26 mouse cellular contexts compared by ENCODE assay signal in genomic region chr10:59268109-59268508, GRCm38 (mm10). TPM values are rescaled to one million over a fixed set of nuclear protein-coding genes. Genes with fewer than 3 reads are reported as not detected.
DNase-seq lines count a peak whose midpoint lies in the region; ATAC-seq and TF ChIP-seq lines count a peak whose summit lies in the region.
"Had no signal": no experiment of that assay in that cellular context is flagged by ENCODE, and none has a peak within 500 bp of the region (broad histone marks: within the 10 kb centered on the region; RNA-seq: fewer than 3 reads in every experiment).

No protein-coding gene starts in this region.

- no peak for ATAC-seq in intestine, embryonic 14.5 days (replicated peaks; ENCODE audit: low FRiP score, low TSS enrichment, low read depth)
- ATAC-seq in intestine, postnatal 0 days, result no peak
- no peak for ATAC-seq in intestine, embryonic 15.5 days
- no peak for ATAC-seq in forebrain, embryonic 15.5 days (replicated peaks)
- ATAC-seq: forebrain, embryonic 13.5 days; forebrain, postnatal 0 days; hindbrain, postnatal 0 days had no signal

- H3K9ac ChIP-seq in intestine, embryonic 14.5 days (ENCODE audit: low read length), result no peak overlapping the region
- H3K9ac ChIP-seq in intestine, postnatal 0 days (ENCODE audit: low read depth, low read length), result no peak overlapping the region
- no peak overlapping the region for H3K9ac ChIP-seq in intestine, embryonic 15.5 days
- no peak overlapping the region for H3K9ac ChIP-seq in forebrain, embryonic 15.5 days (replicated peaks)
- H3K9ac ChIP-seq: forebrain, embryonic 13.5 days; forebrain, postnatal 0 days; heart, embryonic 13.5 days; hindbrain, embryonic 14.5 days had no signal

- H3K4me2 ChIP-seq in intestine, embryonic 14.5 days (ENCODE audit: low read length), result no peak overlapping the region
- H3K4me2 ChIP-seq in intestine, postnatal 0 days (replicated peaks; ENCODE audit: low read depth), result no peak overlapping the region
- 0 out of 2 replicates have a peak overlapping the region, but pooled peaks have one; percentile 14 for H3K4me2 ChIP-seq in intestine, embryonic 15.5 days (replicated peaks)
- no peak overlapping the region for H3K4me2 ChIP-seq in myocyte (ENCODE audit: low read depth)
- H3K4me2 ChIP-seq in forebrain, embryonic 15.5 days (replicated peaks), result no peak overlapping the region
- H3K4me2 ChIP-seq: forebrain, embryonic 13.5 days; heart, embryonic 13.5 days; hindbrain, embryonic 14.5 days had no signal

- no peak for TF ChIP-seq POLR2A in myocyte (IDR thresholded peaks at IDR 0.05; ENCODE audit: insufficient read length, low read depth)

- no peak for DNase-seq in intestine, embryonic 14.5 days (ENCODE audit: low spot score)
- no peak for DNase-seq in neural tube, embryonic 10.5 days (ENCODE audit: extremely low spot score, low spot score)
- DNase-seq in heart, adult 11 months, result no peak
- DNase-seq: adrenal gland, adult 8-10 months; adrenal gland, postnatal 25 days; B cell, adult 2 months; cerebellum, adult 11-12 months; cerebellum, adult 8-10 months; cerebellum, postnatal 10 days; cerebellum, postnatal 36 days; forebrain, postnatal 0 days; gastrocnemius, adult 2 months; gastrocnemius, postnatal 14 days; heart, adult 2 months; heart, postnatal 14 days; heart, postnatal 4 days had no signal

- H3K27me3 ChIP-seq in intestine, embryonic 14.5 days (replicated peaks; ENCODE audit: control insufficient read depth, insufficient read depth, low read length), result no peaks in the 10 kb centered on the region
- H3K27me3 ChIP-seq in intestine, postnatal 0 days (replicated peaks; ENCODE audit: control insufficient read depth, insufficient read depth, low read length), result no peaks in the 10 kb centered on the region
- H3K27me3 ChIP-seq in intestine, embryonic 15.5 days (replicated peaks), result no peaks in the 10 kb centered on the region
- H3K27me3 ChIP-seq in myocyte (ENCODE audit: control insufficient read depth, insufficient read depth, insufficient read length), result no peaks in the 10 kb centered on the region
- H3K27me3 ChIP-seq in forebrain, embryonic 15.5 days, result no peaks in the 10 kb centered on the region
- H3K27me3 ChIP-seq: forebrain, embryonic 13.5 days; heart, embryonic 13.5 days had no signal

- peak overlapping the region; percentile 2; the same call in 1 of the 2 replicates for H3K27ac ChIP-seq in intestine, embryonic 14.5 days (ENCODE audit: low read depth)
- no peak overlapping the region for H3K27ac ChIP-seq in intestine, postnatal 0 days (ENCODE audit: low read depth, low read length)
- no peak overlapping the region for H3K27ac ChIP-seq in intestine, embryonic 15.5 days
- H3K27ac ChIP-seq in forebrain, embryonic 15.5 days (replicated peaks), result no peak overlapping the region
- H3K27ac ChIP-seq: forebrain, embryonic 10.5 days; forebrain, embryonic 13.5 days; gastrocnemius, adult 2 months; heart, adult 2 months; heart, embryonic 10.5 days; heart, embryonic 13.5 days; hindbrain, embryonic 14.5 days; hindbrain, postnatal 0 days had no signal

- no peaks in the 10 kb centered on the region for H3K36me3 ChIP-seq in intestine, embryonic 14.5 days (ENCODE audit: control insufficient read depth, insufficient read depth, low read length)
- no peaks in the 10 kb centered on the region for H3K36me3 ChIP-seq in intestine, postnatal 0 days (ENCODE audit: control insufficient read depth, insufficient read depth)
- H3K36me3 ChIP-seq in intestine, embryonic 15.5 days, result no peaks in the 10 kb centered on the region
- no peaks in the 10 kb centered on the region for H3K36me3 ChIP-seq in myocyte (ENCODE audit: control insufficient read depth, insufficient read depth)
- no peaks in the 10 kb centered on the region for H3K36me3 ChIP-seq in forebrain, embryonic 15.5 days
- H3K36me3 ChIP-seq: forebrain, embryonic 10.5 days; heart, embryonic 10.5 days; heart, embryonic 13.5 days had no signal

- WGBS in intestine, embryonic 14.5 days, result 59% methylated on average over 4 of the region's 4 CpGs
- WGBS in intestine, postnatal 0 days, result 52% methylated on average over 4 of the region's 4 CpGs
- 56% methylated on average over 4 of the region's 4 CpGs for WGBS in intestine, embryonic 15.5 days
- whole genome bisulfite sequencing in forebrain, embryonic 15.5 days, result 66% methylated on average over 4 of the region's 4 CpGs

- H3ac ChIP-seq in myocyte (ENCODE audit: control insufficient read depth, insufficient read length), result no peak overlapping the region

- H3K79me2 ChIP-seq in myocyte (ENCODE audit: control insufficient read depth, insufficient read depth), result no peaks in the 10 kb centered on the region

- H3K4me1 ChIP-seq in intestine, embryonic 14.5 days (replicated peaks; ENCODE audit: control insufficient read depth, insufficient read depth, low read length), result peaks cover 35% of the 10 kb centered on the region
- peaks cover 8% of the 10 kb centered on the region for H3K4me1 ChIP-seq in intestine, postnatal 0 days (replicated peaks; ENCODE audit: control insufficient read depth, insufficient read depth, low read length)
- peaks cover 25% of the 10 kb centered on the region for H3K4me1 ChIP-seq in intestine, embryonic 15.5 days (replicated peaks)
- no peaks in the 10 kb centered on the region for H3K4me1 ChIP-seq in forebrain, embryonic 15.5 days
- H3K4me1 ChIP-seq: forebrain, embryonic 13.5 days had no signal

- TF ChIP-seq CTCF in intestine, postnatal 0 days (IDR thresholded peaks at IDR 0.05; ENCODE audit: low read depth), result no peak

- H3K9me3 ChIP-seq in intestine, embryonic 14.5 days (ENCODE audit: control insufficient read depth, low read length), result no peaks in the 10 kb centered on the region
- H3K9me3 ChIP-seq in intestine, postnatal 0 days (ENCODE audit: control insufficient read depth), result no peaks in the 10 kb centered on the region
- no peaks in the 10 kb centered on the region for H3K9me3 ChIP-seq in intestine, embryonic 15.5 days
- H3K9me3 ChIP-seq in forebrain, embryonic 15.5 days, result no peaks in the 10 kb centered on the region
- H3K9me3 ChIP-seq: forebrain, embryonic 10.5 days; forebrain, embryonic 13.5 days; heart, embryonic 10.5 days; heart, embryonic 13.5 days had no signal

- H3K4me3 ChIP-seq in intestine, embryonic 14.5 days (ENCODE audit: low read depth, low read length), result no peak overlapping the region
- no peak overlapping the region for H3K4me3 ChIP-seq in intestine, postnatal 0 days (ENCODE audit: low read depth, low read length)
- no peak overlapping the region for H3K4me3 ChIP-seq in intestine, embryonic 15.5 days (replicated peaks)
- H3K4me3 ChIP-seq in myocyte, result no peak overlapping the region
- H3K4me3 ChIP-seq in forebrain, embryonic 15.5 days, result no peak overlapping the region
- H3K4me3 ChIP-seq: forebrain, embryonic 10.5 days; forebrain, embryonic 13.5 days; gastrocnemius, adult 2 months; heart, adult 2 months; heart, embryonic 10.5 days; heart, embryonic 13.5 days had no signal

TF ChIP-seq in myocyte, 11 proteins besides CTCF, POLR2A, EP300 and RAD21:
- no peak for TF ChIP-seq TCF3 (IDR thresholded peaks at IDR 0.05; ENCODE audit: insufficient read length, low read depth)
- TF ChIP-seq MYOD1 (IDR thresholded peaks at IDR 0.05; ENCODE audit: control insufficient read depth in 1 of 3, insufficient read length in 2 of 3, low read depth in 2 of 3), result peak in 2 of 3 experiments; percentile 1 to 10
- peak in 1 of 3 experiments; percentile 18 for TF ChIP-seq MYOG (IDR thresholded peaks at IDR 0.05; ENCODE audit: control insufficient read depth in 1 of 3, insufficient read depth in 1 of 3, insufficient read length in 2 of 3, low read depth in 2 of 3)
TF ChIP-seq in myocyte: peak in this region for 2.

RNA-seq across cellular contexts. Expression of gene Sowahc, which starts 46.4 kb away (rescaled TPM):
- 12.4 and 12.6 TPM in 2 replicates for polyA plus RNA-seq in intestine, embryonic 14.5 days (2014; fragmentation: Nextera tagmentation; extraction: Ambion mirVana)
- polyA plus RNA-seq in intestine, postnatal 0 days (2015; fragmentation: Nextera tagmentation; extraction: Ambion mirVana), result 3.7 and 4.2 TPM in 2 replicates
- 11.6 and 12.0 TPM in 2 replicates for polyA plus RNA-seq in intestine, embryonic 15.5 days (2015; fragmentation: Nextera tagmentation; extraction: Ambion mirVana)
- 1.2 TPM for polyA plus RNA-seq in myocyte (2012; fragmentation: generic; extraction: Trizol)
- 16.2 and 17.8 TPM in 2 replicates for polyA plus RNA-seq in forebrain, embryonic 15.5 days (2015; fragmentation: Nextera tagmentation; extraction: Ambion mirVana)

RNA-seq across cellular contexts. Expression of gene Sept10, which starts 46.5 kb away (rescaled TPM):
- polyA plus RNA-seq in intestine, embryonic 14.5 days (2014; fragmentation: Nextera tagmentation; extraction: Ambion mirVana), result 43.1 and 51.0 TPM in 2 replicates
- 18.8 and 21.5 TPM in 2 replicates for polyA plus RNA-seq in intestine, postnatal 0 days (2015; fragmentation: Nextera tagmentation; extraction: Ambion mirVana)
- 31.6 and 40.1 TPM in 2 replicates for polyA plus RNA-seq in intestine, embryonic 15.5 days (2015; fragmentation: Nextera tagmentation; extraction: Ambion mirVana)
- polyA plus RNA-seq in myocyte (2012; fragmentation: generic; extraction: Trizol), result 16.9 TPM
- polyA plus RNA-seq in forebrain, embryonic 15.5 days (2015; fragmentation: Nextera tagmentation; extraction: Ambion mirVana), result 25.2 and 25.8 TPM in 2 replicates

RNA-seq across cellular contexts. Expression of gene P4ha1, which starts 55.0 kb away (rescaled TPM):
- 65.2 and 70.5 TPM in 2 replicates for polyA plus RNA-seq in intestine, embryonic 14.5 days (2014; fragmentation: Nextera tagmentation; extraction: Ambion mirVana)
- 8.7 TPM in 2 replicates for polyA plus RNA-seq in intestine, postnatal 0 days (2015; fragmentation: Nextera tagmentation; extraction: Ambion mirVana)
- 64.7 and 73.8 TPM in 2 replicates for polyA plus RNA-seq in intestine, embryonic 15.5 days (2015; fragmentation: Nextera tagmentation; extraction: Ambion mirVana)
- polyA plus RNA-seq in myocyte (2012; fragmentation: generic; extraction: Trizol), result 107 TPM
- 29.9 and 34.7 TPM in 2 replicates for polyA plus RNA-seq in forebrain, embryonic 15.5 days (2015; fragmentation: Nextera tagmentation; extraction: Ambion mirVana)
